Mouse (Mus musculus): ENCODE data around the gene Dnttip2.
"Not testable (repeated sequence)": the region's sequence is repeated elsewhere in the genome, so short reads cannot be mapped to it uniquely, and the experiment has no call there.

- TF ChIP-seq CTCF (IDR thresholded peaks at IDR 0.05); EP300 (IDR thresholded peaks at IDR 0.05; ENCODE audit: insufficient read depth, low read depth, low read length): not testable (repeated sequence)
Observed at GRCm38 (mm10) chr3:122254050-122254449, 20.1 kb upstream of the Dnttip2 start.
